Mouse (Mus musculus) forelimb bud, embryonic 11.5 days (tissue): ENCODE data around the gene Upk3bl.
"Not testable (repeated sequence)": the region's sequence is repeated elsewhere in the genome, so short reads cannot be mapped to it uniquely, and the experiment has no call there.

Experiments
- DNase-seq: peaks from one replicate; pipeline ENCODE4 v3.0.0-alpha.2; 2012; ENCODE audit warnings: low read depth, low spot score

Upk3bl gene

GRCm38 (mm10) chr5:136045987-136046386, 8.3 kb upstream of the Upk3bl start:
- peak; percentile 79 for DNase-seq

- not testable (repeated sequence) for DNase-seq
These were observed 5.8 kb upstream of the Upk3bl start for GRCm38 (mm10) chr5:136048541-136048940.

- no peak for DNase-seq
These were observed 4.4 kb upstream of the Upk3bl start for GRCm38 (mm10) chr5:136049926-136050325.

- DNase-seq: peak; percentile 53
These were observed 2.8 kb upstream of the Upk3bl start for GRCm38 (mm10) chr5:136051231-136052085.

GRCm38 (mm10) chr5:136052861-136053655, 1.2 kb upstream of the Upk3bl start:
- DNase-seq: no peak

- no peak for DNase-seq
These were observed 1.8 kb downstream of the Upk3bl start for GRCm38 (mm10) chr5:136056062-136056461.

- DNase-seq: no peak
These were observed 2.8 kb downstream of the Upk3bl start for GRCm38 (mm10) chr5:136057085-136057484.

- DNase-seq: peak; percentile 75
These were observed 7.3 kb downstream of the Upk3bl start for GRCm38 (mm10) chr5:136061567-136061966.

GRCm38 (mm10) chr5:136063920-136064319, 9.6 kb downstream of the Upk3bl start:
- no peak for DNase-seq

GRCm38 (mm10) chr5:136066404-136067148, 12.3 kb downstream of the Upk3bl start:
- not testable (repeated sequence) for DNase-seq

- DNase-seq: no peak
These were observed 15.1 kb downstream of the Upk3bl start for GRCm38 (mm10) chr5:136069411-136069810.

GRCm38 (mm10) chr5:136073051-136073450, 18.8 kb downstream of the Upk3bl start:
- no peak for DNase-seq

- DNase-seq: no peak
These were observed 19.2 kb downstream of the Upk3bl start for GRCm38 (mm10) chr5:136073526-136073925.

- DNase-seq: no peak
These were observed 20.8 kb downstream of the Upk3bl start for GRCm38 (mm10) chr5:136075076-136075475.

GRCm38 (mm10) chr5:136076284-136076683, 22.0 kb downstream of the Upk3bl start:
- DNase-seq: no peak

- DNase-seq: no peak
These were observed 22.8 kb downstream of the Upk3bl start for GRCm38 (mm10) chr5:136077001-136077550.

GRCm38 (mm10) chr5:136078136-136078535, 23.8 kb downstream of the Upk3bl start:
- DNase-seq: no peak

GRCm38 (mm10) chr5:136082345-136082744, 28.1 kb downstream of the Upk3bl start:
- DNase-seq: no peak

- peak; percentile 95 for DNase-seq
These were observed 29.4 kb downstream of the Upk3bl start, which contains the start of gene Rasa4 for GRCm38 (mm10) chr5:136083669-136084107. TSS of gene Rasa4 (plus strand) at chr5:136083916.

- DNase-seq: no peak
These were observed 30.0 kb downstream of the Upk3bl start for GRCm38 (mm10) chr5:136084144-136084881.
